Mouse (Mus musculus) heart, embryonic 11.5 days (tissue): ENCODE measurements around the gene Ddah2. TPM values are rescaled to one million over a fixed set of nuclear protein-coding genes. Genes with fewer than 3 reads are reported as not detected.

Experiments used
- ATAC-seq: fragments of 200-750 bp; cut with Nextera tagmentation; replicated peaks from 2 replicates; pipeline ENCODE4 v1.8.0; 2017; ENCODE audit warnings: moderate library complexity; ENCODE audit not compliant: insufficient number of reproducible peaks, low FRiP score, low TSS enrichment
- H3K27ac ChIP-seq: fragments of 300-500 bp; sonication (generic); 2 replicates; pipeline ENCODE4 v1.5.1; 2014; ENCODE audit warnings: mild to moderate bottlenecking, low read depth, low read length
- H3K27me3 ChIP-seq: fragments of 300-500 bp; sonication (generic); 2 replicates; pipeline ENCODE4 v1.6.1; 2014; ENCODE audit warnings: mild to moderate bottlenecking, low read length, mixed read lengths; ENCODE audit not compliant: control insufficient read depth, insufficient read depth
- H3K36me3 ChIP-seq: fragments of 300-500 bp; sonication (generic); 2 replicates; pipeline ENCODE4 v1.6.1; 2014; ENCODE audit warnings: mild to moderate bottlenecking, low read length, moderate library complexity, mixed read lengths; ENCODE audit not compliant: control insufficient read depth, insufficient read depth
- H3K4me1 ChIP-seq: fragments of 300-500 bp; sonication (generic); 2 replicates; pipeline ENCODE4 v1.6.1; 2014; ENCODE audit warnings: low read length; ENCODE audit not compliant: control insufficient read depth, insufficient read depth
- H3K4me2 ChIP-seq: fragments of 300-500 bp; sonication (generic); 2 replicates; pipeline ENCODE4 v1.6.1; 2014; ENCODE audit warnings: mild to moderate bottlenecking, moderate library complexity
- H3K4me3 ChIP-seq: fragments of 300-500 bp; sonication (generic); 2 replicates; pipeline ENCODE4 v1.5.1; 2014; ENCODE audit warnings: low read depth, low read length
- H3K9ac ChIP-seq: fragments of 300-500 bp; sonication (generic); 2 replicates; pipeline ENCODE4 v1.6.1; 2014; ENCODE audit warnings: mild to moderate bottlenecking, low read depth, low read length, moderate library complexity
- H3K9me3 ChIP-seq: fragments of 300-500 bp; sonication (generic); replicated peaks from 2 replicates; pipeline ENCODE4 v1.6.1; 2016; ENCODE audit warnings: low read length; ENCODE audit not compliant: control insufficient read depth
- WGBS: fragments of 180-500 bp; shearing (Covaris S2); extraction: QIAGEN DNeasy Blood & Tissue Kit; methylation state at CpG from one replicate; pipeline ENCODE4 v1.1.7; 2014; ENCODE audit not compliant: insufficient replicate concordance; 5-methylcytosine and 5-hydroxymethylcytosine counted together
- polyA plus RNA-seq: library from polyadenylated mRNA; unstranded; fragments of >200 nt; fragmentation: Nextera tagmentation; extraction: Ambion mirVana; gene quantifications from 2 replicates; pipeline ENCODE4 v1.2.1, GENCODE M21; 2014

Ddah2 gene
- polyA plus RNA-seq, 1 experiment from 2014 or later = 213 TPM

DNA sequence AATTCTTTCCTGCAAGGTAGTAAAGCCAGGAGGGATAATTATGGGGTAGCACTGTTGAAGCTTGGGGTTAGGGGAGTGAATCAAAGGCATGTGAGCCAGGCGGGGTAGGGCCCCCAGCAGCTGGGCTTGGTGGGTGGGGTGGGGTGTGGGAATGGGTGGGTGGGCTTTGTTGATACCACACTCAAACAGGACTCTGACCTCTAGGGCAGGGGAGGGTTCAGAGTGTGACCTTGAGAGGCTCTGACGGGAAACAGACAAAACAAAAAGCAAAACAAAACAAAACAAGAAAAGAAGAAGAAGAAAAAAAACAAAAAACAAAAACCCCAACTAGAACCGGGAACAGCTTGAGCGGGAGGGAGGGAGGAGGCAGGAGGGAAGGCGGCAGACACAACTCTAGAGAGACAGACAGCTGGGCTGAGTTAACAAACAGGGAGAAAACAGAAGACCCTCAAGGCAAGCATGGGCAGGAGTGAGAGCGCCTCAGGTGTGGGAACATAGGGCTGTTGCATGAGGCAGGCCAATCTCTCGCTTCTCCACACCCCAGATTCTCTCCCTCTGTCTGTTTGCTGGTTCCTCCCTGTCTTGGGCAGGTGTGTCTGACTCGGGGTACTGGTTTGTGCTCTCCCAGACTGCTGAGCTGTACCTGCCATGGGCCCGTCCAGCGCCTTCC lies 17.8 kb downstream of the Ddah2 start, which contains the start of gene Ly6g6e:
Gene Ly6g6e, plus strand, starts transcription at position 396 of the 670 bp plus-strand sequence.
- peaks cover 19% of the 10 kb centered on the region for H3K4me1 ChIP-seq
- peak within 1 kb of the TSS; percentile 35; the same call in 1 of the 2 replicates for H3K27ac ChIP-seq
- peak within 1 kb of the TSS; percentile 32 for H3K4me3 ChIP-seq
- H3K9ac ChIP-seq = peak within 1 kb of the TSS; percentile 72
- H3K27me3 ChIP-seq = no peaks in the 10 kb centered on the region
- ATAC-seq = no peak
- peak within 1 kb of the TSS; percentile 67 for H3K4me2 ChIP-seq
- no peaks in the 10 kb centered on the region for H3K36me3 ChIP-seq
- 30% methylated on average over 10 of the region's 10 CpGs for WGBS
- no peaks in the 10 kb centered on the region for H3K9me3 ChIP-seq

DNA sequence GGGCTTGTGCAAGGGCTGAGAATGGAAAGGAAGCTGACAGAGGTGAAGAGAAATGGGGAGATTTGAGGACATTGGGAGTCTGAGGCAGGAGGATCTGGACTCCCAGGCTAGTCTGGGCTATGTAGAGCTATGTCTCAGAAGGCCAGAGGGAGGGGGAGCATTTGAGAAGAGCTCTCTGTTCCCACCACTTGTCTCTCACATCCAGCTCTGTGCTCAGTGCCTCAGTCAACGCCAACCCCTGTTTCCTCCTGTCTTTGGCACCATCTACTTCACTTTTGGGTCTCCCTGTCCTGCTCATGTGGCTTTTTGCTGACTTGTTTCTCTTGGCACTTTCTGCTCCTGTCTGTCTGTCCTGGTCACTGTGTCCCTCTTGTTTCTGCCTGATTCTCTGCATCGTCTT lies 18.4 kb downstream of the Ddah2 start:
- H3K36me3 ChIP-seq = no peaks in the 10 kb centered on the region
- peaks cover 19% of the 10 kb centered on the region for H3K4me1 ChIP-seq
- peak overlapping the region; percentile 67 for H3K4me2 ChIP-seq
- 43% methylated on average over 2 of the region's 2 CpGs for WGBS
- no peak overlapping the region; the same call in 1 of the 2 replicates for H3K4me3 ChIP-seq
- no peaks in the 10 kb centered on the region for H3K27me3 ChIP-seq
- peak overlapping the region; percentile 72 for H3K9ac ChIP-seq
- H3K27ac ChIP-seq = peak overlapping the region; percentile 35; the same call in 1 of the 2 replicates
- H3K9me3 ChIP-seq = no peaks in the 10 kb centered on the region
- ATAC-seq = no peak

- Histone ChIP-seq H3K27me3 (no peaks in the 10 kb centered on the region), H3K36me3 (no peaks in the 10 kb centered on the region), H3K4me1 (peaks cover 19% of the 10 kb centered on the region), H3K9ac (peak within 1 kb of the TSS; percentile 72), H3K4me2 (peak within 1 kb of the TSS; percentile 67), H3K9me3 (no peaks in the 10 kb centered on the region), H3K27ac (peak within 1 kb of the TSS; percentile 35; the same call in 1 of the 2 replicates), H3K4me3 (peak within 1 kb of the TSS; percentile 32)
- 0 out of 2 replicates have a peak, but pooled peaks have one; percentile 31 for ATAC-seq
- 16% methylated on average over 14 of the region's 14 CpGs for WGBS
Observed at GRCm38 (mm10) chr17:35077786-35078233, 19.0 kb downstream of the Ddah2 start, which contains the start of gene Ly6g6d. Gene Ly6g6d, minus strand, starts transcription at chr17:35078065.

- Histone ChIP-seq H3K9ac (peak overlapping the region; percentile 17; the same call in 1 of the 2 replicates), H3K4me1 (peaks cover 19% of the 10 kb centered on the region), H3K4me3 (0 out of 2 replicates have a peak overlapping the region, but pooled peaks have one; percentile 12), H3K27me3 (no peaks in the 10 kb centered on the region), H3K36me3 (no peaks in the 10 kb centered on the region), H3K4me2 (peak overlapping the region; percentile 55), H3K9me3 (no peaks in the 10 kb centered on the region), H3K27ac (0 out of 2 replicates have a peak overlapping the region, but pooled peaks have one; percentile 15)
- 0 out of 2 replicates have a peak, but pooled peaks have one; percentile 40 for ATAC-seq
- WGBS = 10% methylated on average over 9 of the region's 9 CpGs
Observed at GRCm38 (mm10) chr17:35079778-35080177, 20.9 kb downstream of the Ddah2 start.

DNA sequence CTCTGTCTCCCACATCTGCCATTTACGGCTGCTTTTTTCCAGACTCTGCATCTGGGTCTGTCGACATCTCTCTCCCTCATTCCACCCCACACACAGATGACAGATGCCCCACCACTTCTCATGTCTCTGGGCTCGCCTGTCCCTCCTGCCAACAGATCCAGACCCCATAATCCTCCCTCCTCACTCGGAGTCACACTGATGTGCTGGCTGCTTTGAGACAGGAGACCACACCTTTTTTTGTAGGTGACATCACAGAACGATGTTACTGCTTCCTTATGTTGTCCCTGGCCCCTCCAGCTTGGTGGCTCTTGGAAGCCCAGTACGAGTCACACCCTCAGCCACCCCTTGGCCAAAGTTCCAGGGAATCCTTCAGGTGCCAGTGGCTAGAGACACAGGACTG lies 21.4 kb downstream of the Ddah2 start:
- ATAC-seq = no peak
- Histone ChIP-seq H3K27ac (0 out of 2 replicates have a peak overlapping the region, but pooled peaks have one; percentile 15), H3K4me2 (peak overlapping the region; percentile 55), H3K36me3 (no peaks in the 10 kb centered on the region), H3K9ac (peak overlapping the region; percentile 17; the same call in 1 of the 2 replicates), H3K27me3 (no peaks in the 10 kb centered on the region), H3K9me3 (no peaks in the 10 kb centered on the region), H3K4me1 (peaks cover 19% of the 10 kb centered on the region), H3K4me3 (no peak overlapping the region)
- WGBS = 34% methylated on average over 6 of the region's 6 CpGs

GRCm38 (mm10) chr17:35080710-35081109 lies 21.9 kb downstream of the Ddah2 start:
- Histone ChIP-seq H3K9ac (no peak overlapping the region), H3K27ac (no peak overlapping the region), H3K36me3 (no peaks in the 10 kb centered on the region), H3K9me3 (no peaks in the 10 kb centered on the region), H3K4me3 (no peak overlapping the region), H3K4me2 (no peak overlapping the region), H3K27me3 (no peaks in the 10 kb centered on the region), H3K4me1 (peaks cover 19% of the 10 kb centered on the region)
- ATAC-seq = no peak
- 88% methylated on average over 4 of the region's 4 CpGs for WGBS

DNA sequence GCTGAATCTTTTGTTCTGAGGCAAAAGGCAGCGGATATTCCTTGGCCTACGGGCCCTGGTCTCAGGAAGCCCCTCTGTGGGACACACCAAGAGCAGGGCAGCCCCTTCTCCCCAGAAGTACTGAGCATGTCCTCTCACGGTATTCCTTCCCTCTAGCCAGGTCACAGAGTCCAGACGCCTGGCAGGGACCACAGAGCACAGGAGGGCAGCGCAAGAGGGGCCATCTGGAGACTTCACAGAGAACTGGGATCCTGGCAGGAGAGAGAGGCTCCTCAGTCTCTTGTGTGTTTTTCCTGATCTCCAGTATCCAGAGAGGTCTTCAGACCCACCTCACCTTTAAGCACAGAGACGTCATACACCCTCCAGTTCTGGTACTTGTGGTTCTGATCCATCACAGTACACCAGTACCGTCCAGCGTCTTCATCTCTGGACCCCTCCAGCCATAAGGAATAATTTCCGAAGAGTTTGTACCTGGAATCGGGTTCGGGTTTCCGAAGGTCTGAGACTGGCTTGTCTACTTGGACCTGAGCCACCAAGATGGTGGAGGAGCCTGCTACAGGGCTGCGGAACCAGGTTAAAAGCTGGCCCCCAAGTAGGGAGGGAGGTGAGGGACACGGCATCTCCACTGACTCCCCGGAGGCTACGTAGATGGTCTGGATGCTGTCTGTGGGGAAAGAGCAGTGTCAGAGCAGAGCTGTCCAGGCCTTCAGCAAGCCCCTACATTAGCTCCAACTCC lies 24.2 kb downstream of the Ddah2 start:
- H3K9ac ChIP-seq = 0 out of 2 replicates have a peak overlapping the region, but pooled peaks have one; percentile 16
- no peak overlapping the region for H3K27ac ChIP-seq
- H3K4me3 ChIP-seq = no peak overlapping the region
- WGBS = 79% methylated on average over 16 of the region's 16 CpGs
- H3K4me1 ChIP-seq = peaks cover 11% of the 10 kb centered on the region
- no peaks in the 10 kb centered on the region for H3K36me3 ChIP-seq
- no peaks in the 10 kb centered on the region for H3K9me3 ChIP-seq
- no peak overlapping the region for H3K4me2 ChIP-seq
- no peaks in the 10 kb centered on the region for H3K27me3 ChIP-seq
- no peak for ATAC-seq

DNA sequence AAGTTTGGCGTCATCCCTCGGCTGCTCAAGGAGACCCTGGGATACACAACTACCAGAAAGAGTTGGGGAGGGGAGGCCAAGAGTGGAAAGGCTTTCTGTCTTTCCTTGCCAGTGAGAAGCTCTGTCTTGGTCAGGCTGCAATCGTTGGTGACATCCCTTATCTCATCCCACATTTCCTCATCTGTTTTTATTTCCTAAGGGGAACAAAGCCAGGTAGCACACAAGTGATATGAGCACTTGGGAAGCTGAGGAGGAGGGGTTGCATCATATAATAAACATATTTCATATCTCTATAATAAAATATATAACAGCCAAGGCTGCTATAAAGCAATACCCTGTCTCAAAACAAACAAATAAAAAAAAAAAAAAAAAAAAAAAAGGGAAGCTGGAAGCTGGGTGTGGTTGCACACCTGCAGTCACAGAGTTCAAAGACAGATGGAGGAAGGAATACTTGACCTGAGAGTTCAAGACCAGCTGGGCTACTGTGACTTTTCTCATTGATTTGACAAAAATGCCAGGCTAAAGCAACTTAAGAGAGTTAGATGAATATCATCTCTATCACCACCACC lies 25.2 kb downstream of the Ddah2 start:
- peaks cover 8% of the 10 kb centered on the region for H3K4me1 ChIP-seq
- no peak for ATAC-seq
- H3K4me2 ChIP-seq = no peak overlapping the region
- H3K9me3 ChIP-seq = no peaks in the 10 kb centered on the region
- WGBS = 57% methylated on average over 3 of the region's 3 CpGs
- H3K9ac ChIP-seq = no peak overlapping the region
- no peaks in the 10 kb centered on the region for H3K27me3 ChIP-seq
- H3K27ac ChIP-seq = no peak overlapping the region
- H3K36me3 ChIP-seq = no peaks in the 10 kb centered on the region
- H3K4me3 ChIP-seq = no peak overlapping the region
